Mouse (Mus musculus): ENCODE data around the gene Tctex1d4. TPM values are rescaled to one million over a fixed set of nuclear protein-coding genes. Genes with fewer than 3 reads are reported as not detected.
A peak's percentile ranks its signal among the peaks of the same experiment; 100 is the strongest.

The Tctex1d4 gene
- total and polyA plus RNA-seq, 2 experiments from 2014 or later = not detected

DNA sequence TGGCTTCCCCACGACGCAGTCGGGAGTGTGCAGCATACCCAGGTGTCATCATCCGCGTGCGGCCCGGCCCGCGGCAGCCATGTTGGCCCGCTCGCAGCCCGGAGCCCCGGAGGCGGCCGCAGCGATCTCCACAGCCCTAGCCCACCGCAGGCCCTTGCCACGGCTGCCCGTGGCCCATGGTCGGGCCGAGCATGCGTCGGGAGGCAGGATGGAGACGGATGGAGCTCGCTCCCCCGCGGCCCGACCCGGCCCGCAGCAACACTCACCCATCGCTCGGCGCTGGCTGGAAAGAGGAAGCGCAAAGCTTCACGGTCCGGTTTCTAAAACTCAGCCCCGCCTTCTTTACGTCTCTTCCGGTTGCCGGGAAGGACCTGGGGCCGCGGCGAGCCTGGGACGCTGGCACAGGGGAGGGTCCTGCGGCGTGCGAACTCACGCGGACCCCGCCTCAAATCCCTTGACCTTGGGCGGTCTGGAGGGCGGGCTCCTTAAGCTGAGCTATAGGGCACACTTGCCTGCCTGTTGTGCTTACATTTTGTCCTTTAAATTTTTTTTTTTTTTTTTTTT lies 29.3 kb downstream of the Tctex1d4 start, which contains the start of gene Rps8:
TSS of gene Rps8 (minus strand) at position 452 of the 564 bp plus-strand sequence.
- Histone ChIP-seq H3K27me3 (ENCODE audit: control insufficient read depth, insufficient read depth, low read length) (no peaks in the 10 kb centered on the region), H3K4me2 (ENCODE audit: low read depth, low read length) (peak within 1 kb of the TSS; percentile 85), H3K9ac (replicated peaks; ENCODE audit: low read depth, low read length) (peak within 1 kb of the TSS; percentile 90), H3K9me3 (replicated peaks; ENCODE audit: control insufficient read depth, low read length) (no peaks in the 10 kb centered on the region), H3K27ac (ENCODE audit: low read depth) (peak within 1 kb of the TSS; percentile 82), H3K4me3 (ENCODE audit: low read depth, low read length) (peak within 1 kb of the TSS; percentile 63), H3K36me3 (replicated peaks; ENCODE audit: control insufficient read depth, insufficient read depth, low read length) (peaks cover 50% of the 10 kb centered on the region), H3K4me1 (ENCODE audit: control insufficient read depth, insufficient read depth) (peaks cover 7% of the 10 kb centered on the region; the same call in 1 of the 2 replicates)
- peak; percentile 93 for ATAC-seq (ENCODE audit: insufficient read depth, low read depth)
- peak; percentile 93 for DNase-seq (ENCODE audit: low spot score)
- WGBS = under 1% methylated on average over 51 of the region's 52 CpGs
- TF ChIP-seq CTCF (IDR thresholded peaks at IDR 0.05; ENCODE audit: low read depth) (no peak), EP300 (IDR thresholded peaks at IDR 0.05; ENCODE audit: low read depth) (peak; percentile 57; the same call in 1 of the 2 replicates)

DNA sequence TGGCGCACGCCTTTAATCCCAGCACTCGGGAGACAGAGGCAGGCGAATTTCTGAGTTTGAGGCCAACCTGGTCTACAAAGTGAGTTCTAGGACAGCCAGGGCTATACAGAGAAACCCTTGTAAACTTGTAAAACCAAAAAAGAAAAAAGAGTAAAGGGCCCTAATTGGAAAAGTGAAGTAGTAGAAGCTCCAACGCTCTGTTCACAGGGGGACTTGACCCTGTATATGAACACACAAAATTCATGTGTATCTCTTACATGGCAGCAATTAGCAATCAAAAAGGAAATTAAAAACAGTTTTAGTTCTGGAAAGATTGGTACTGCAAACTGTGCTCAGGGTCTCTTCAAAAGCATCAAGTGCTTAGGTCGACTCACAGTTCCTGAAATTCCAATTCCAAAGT lies 29.8 kb downstream of the Tctex1d4 start:
- Histone ChIP-seq H3K4me3 (ENCODE audit: low read depth, low read length) (peak overlapping the region; percentile 63), H3K36me3 (replicated peaks; ENCODE audit: control insufficient read depth, insufficient read depth, low read length) (peaks cover 50% of the 10 kb centered on the region), H3K4me1 (ENCODE audit: control insufficient read depth, insufficient read depth) (peaks cover 7% of the 10 kb centered on the region; the same call in 1 of the 2 replicates), H3K9ac (replicated peaks; ENCODE audit: low read depth, low read length) (0 out of 2 replicates have a peak overlapping the region, but pooled peaks have one; percentile 90), H3K4me2 (ENCODE audit: low read depth, low read length) (peak overlapping the region; percentile 85), H3K27ac (ENCODE audit: low read depth) (peak overlapping the region; percentile 82; the same call in 1 of the 2 replicates), H3K9me3 (replicated peaks; ENCODE audit: control insufficient read depth, low read length) (no peaks in the 10 kb centered on the region), H3K27me3 (ENCODE audit: control insufficient read depth, insufficient read depth, low read length) (no peaks in the 10 kb centered on the region)
- WGBS = 31% methylated on average over 6 of the region's 6 CpGs
- ATAC-seq (ENCODE audit: insufficient read depth, low read depth) (no peak), DNase-seq (ENCODE audit: low spot score) (no peak)
- TF ChIP-seq CTCF (IDR thresholded peaks at IDR 0.05; ENCODE audit: low read depth) (no peak), EP300 (IDR thresholded peaks at IDR 0.05; ENCODE audit: low read depth) (no peak)

DNA sequence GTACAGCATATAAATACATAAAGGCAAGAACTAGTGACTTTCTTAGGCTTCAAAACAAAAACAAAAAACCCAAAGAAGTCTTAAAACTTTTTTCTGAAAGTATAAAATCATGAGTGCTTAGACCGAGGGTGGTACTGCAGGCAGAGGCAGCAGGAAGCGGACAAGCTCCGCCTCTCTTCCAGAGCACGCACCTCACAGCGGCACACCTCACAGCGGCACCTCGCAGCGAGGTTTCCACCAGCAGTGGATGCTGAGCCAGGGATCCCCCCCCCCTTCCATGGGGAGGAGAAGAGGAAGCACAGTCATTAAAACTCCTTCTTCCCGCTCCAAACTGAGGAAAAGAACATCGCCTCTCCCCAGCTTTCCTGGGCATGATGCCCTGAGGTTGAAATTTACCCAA lies 33.1 kb downstream of the Tctex1d4 start:
- Histone ChIP-seq H3K36me3 (replicated peaks; ENCODE audit: control insufficient read depth, insufficient read depth, low read length) (peaks cover 44% of the 10 kb centered on the region), H3K9me3 (replicated peaks; ENCODE audit: control insufficient read depth, low read length) (no peaks in the 10 kb centered on the region), H3K27me3 (ENCODE audit: control insufficient read depth, insufficient read depth, low read length) (no peaks in the 10 kb centered on the region), H3K27ac (ENCODE audit: low read depth) (no peak overlapping the region), H3K9ac (replicated peaks; ENCODE audit: low read depth, low read length) (no peak overlapping the region), H3K4me3 (ENCODE audit: low read depth, low read length) (no peak overlapping the region), H3K4me2 (ENCODE audit: low read depth, low read length) (no peak overlapping the region), H3K4me1 (ENCODE audit: control insufficient read depth, insufficient read depth) (no peaks in the 10 kb centered on the region)
- DNase-seq (ENCODE audit: low spot score) = no peak
- TF ChIP-seq EP300 (IDR thresholded peaks at IDR 0.05; ENCODE audit: low read depth) = no peak
- TF ChIP-seq CTCF (IDR thresholded peaks at IDR 0.05; ENCODE audit: low read depth) = no peak
- no peak for ATAC-seq (ENCODE audit: insufficient read depth, low read depth)
- WGBS = 83% methylated on average over 10 of the region's 10 CpGs

DNA sequence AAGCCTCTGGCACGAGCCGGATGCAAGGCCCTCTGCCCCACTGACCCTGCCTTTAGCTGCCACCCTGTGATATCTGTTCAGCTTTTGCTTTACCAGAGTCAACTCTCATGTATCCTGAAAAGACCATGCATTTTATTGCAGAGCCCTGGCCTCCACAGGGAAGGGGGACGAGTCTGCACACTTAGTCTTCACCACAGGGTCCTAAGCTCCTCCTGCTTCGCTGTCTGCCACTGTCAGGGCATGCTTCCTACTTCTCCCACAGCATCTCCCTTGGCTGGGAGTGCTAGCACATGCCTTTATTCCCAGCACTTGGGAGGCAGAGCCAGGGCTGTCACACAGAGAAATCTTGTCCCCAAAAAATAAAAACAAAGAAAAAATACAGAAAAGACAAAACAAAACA lies 34.6 kb downstream of the Tctex1d4 start:
- TF ChIP-seq EP300 (IDR thresholded peaks at IDR 0.05; ENCODE audit: low read depth) (no peak), CTCF (IDR thresholded peaks at IDR 0.05; ENCODE audit: low read depth) (no peak)
- WGBS = 83% methylated on average over 4 of the region's 4 CpGs
- peaks cover 59% of the 10 kb centered on the region for H3K36me3 ChIP-seq (replicated peaks; ENCODE audit: control insufficient read depth, insufficient read depth, low read length)

DNA sequence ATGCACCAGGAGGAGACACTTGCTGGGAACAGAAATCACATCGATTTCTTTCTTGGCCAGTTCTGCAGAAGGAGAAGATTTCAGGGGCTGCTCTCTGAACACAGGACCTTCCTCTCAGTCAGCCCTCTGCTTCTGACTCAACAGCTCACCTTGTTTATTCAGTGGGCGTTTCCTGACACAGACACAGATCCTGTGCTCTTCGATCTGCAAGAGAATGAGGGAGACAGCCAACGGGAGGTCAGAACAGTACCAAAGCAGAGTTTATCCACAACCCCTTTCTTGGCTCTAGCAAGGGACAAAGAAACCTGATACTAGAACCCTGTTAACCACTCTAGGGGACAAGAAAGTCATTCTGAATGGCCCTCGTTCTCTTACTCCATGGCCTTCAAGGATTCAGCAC lies 43.3 kb downstream of the Tctex1d4 start:
- Histone ChIP-seq H3K27ac (ENCODE audit: low read depth) (no peak overlapping the region), H3K4me2 (ENCODE audit: low read depth, low read length) (no peak overlapping the region), H3K36me3 (replicated peaks; ENCODE audit: control insufficient read depth, insufficient read depth, low read length) (peaks cover 85% of the 10 kb centered on the region), H3K4me1 (ENCODE audit: control insufficient read depth, insufficient read depth) (no peaks in the 10 kb centered on the region), H3K9ac (replicated peaks; ENCODE audit: low read depth, low read length) (no peak overlapping the region), H3K27me3 (ENCODE audit: control insufficient read depth, insufficient read depth, low read length) (no peaks in the 10 kb centered on the region), H3K4me3 (ENCODE audit: low read depth, low read length) (no peak overlapping the region), H3K9me3 (replicated peaks; ENCODE audit: control insufficient read depth, low read length) (no peaks in the 10 kb centered on the region)
- TF ChIP-seq EP300 (IDR thresholded peaks at IDR 0.05; ENCODE audit: low read depth) = no peak
- TF ChIP-seq CTCF (IDR thresholded peaks at IDR 0.05; ENCODE audit: low read depth) = no peak
- DNase-seq (ENCODE audit: low spot score) (no peak), ATAC-seq (ENCODE audit: insufficient read depth, low read depth) (no peak)
- whole genome bisulfite sequencing = 90% methylated on average over 5 of the region's 5 CpGs

More for the DNA sequence above, 34.6 kb downstream of the Tctex1d4 start:
- ATAC-seq (ENCODE audit: insufficient read depth, low read depth) = no peak
- H3K4me3 ChIP-seq (ENCODE audit: low read depth, low read length) = no peak overlapping the region
- no peak overlapping the region for H3K4me2 ChIP-seq (ENCODE audit: low read depth, low read length)
- H3K9ac ChIP-seq (replicated peaks; ENCODE audit: low read depth, low read length) = no peak overlapping the region
- no peak overlapping the region for H3K27ac ChIP-seq (ENCODE audit: low read depth)
- no peaks in the 10 kb centered on the region for H3K27me3 ChIP-seq (ENCODE audit: control insufficient read depth, insufficient read depth, low read length)
- H3K9me3 ChIP-seq (replicated peaks; ENCODE audit: control insufficient read depth, low read length) = no peaks in the 10 kb centered on the region
- DNase-seq (ENCODE audit: low spot score) = no peak
- no peaks in the 10 kb centered on the region for H3K4me1 ChIP-seq (ENCODE audit: control insufficient read depth, insufficient read depth)

Small RNAs within 50 kb of the gene (microRNA-seq; reads per million reads assigned to microRNA genes)
- not detected for gene Gm22398

Other genes with a start within 250 kb of the Tctex1d4 start
- 1.4 and 1.5 TPM in 2 replicates for gene Zswim5, start 249.4 kb upstream of the Tctex1d4 start, total RNA-seq (2014; rRNA removed; ENCODE audit: low replicate concordance)
- 0.34 TPM in 2 replicates for gene Zswim5, start 249.4 kb upstream of the Tctex1d4 start, polyA plus RNA-seq (2015; fragmentation: Nextera tagmentation; extraction: Ambion mirVana)
- 103 and 124 TPM in 2 replicates for gene Urod, start 132.4 kb upstream of the Tctex1d4 start, total RNA-seq (2014; rRNA removed; ENCODE audit: low replicate concordance)
- 107 and 110 TPM in 2 replicates for gene Urod, start 132.4 kb upstream of the Tctex1d4 start, polyA plus RNA-seq (2015; fragmentation: Nextera tagmentation; extraction: Ambion mirVana)
- 14.4 and 19.2 TPM in 2 replicates for gene Hectd3, start 131.5 kb upstream of the Tctex1d4 start, total RNA-seq (2014; rRNA removed; ENCODE audit: low replicate concordance)
- gene Hectd3, start 131.5 kb upstream of the Tctex1d4 start, polyA plus RNA-seq (2015; fragmentation: Nextera tagmentation; extraction: Ambion mirVana) = 5.3 and 5.6 TPM in 2 replicates
- gene Eif2b3, start 107.4 kb upstream of the Tctex1d4 start, total RNA-seq (2014; rRNA removed; ENCODE audit: low replicate concordance) = 10.7 and 14.0 TPM in 2 replicates
- gene Eif2b3, start 107.4 kb upstream of the Tctex1d4 start, polyA plus RNA-seq (2015; fragmentation: Nextera tagmentation; extraction: Ambion mirVana) = 25.7 and 27.5 TPM in 2 replicates
- 3.2 and 3.6 TPM in 2 replicates for gene Ptch2, start 30.7 kb upstream of the Tctex1d4 start, total RNA-seq (2014; rRNA removed; ENCODE audit: low replicate concordance)
- 1.2 and 1.4 TPM in 2 replicates for gene Ptch2, start 30.7 kb upstream of the Tctex1d4 start, polyA plus RNA-seq (2015; fragmentation: Nextera tagmentation; extraction: Ambion mirVana)
- gene Btbd19, start 1.1 kb upstream of the Tctex1d4 start, total RNA-seq (2014; rRNA removed; ENCODE audit: low replicate concordance) = 7.4 and 8.6 TPM in 2 replicates
- 2.7 and 2.8 TPM in 2 replicates for gene Btbd19, start 1.1 kb upstream of the Tctex1d4 start, polyA plus RNA-seq (2015; fragmentation: Nextera tagmentation; extraction: Ambion mirVana)
- 1.6 and 4.0 TPM in 2 replicates for gene Plk3, start 7.2 kb downstream of the Tctex1d4 start, total RNA-seq (2014; rRNA removed; ENCODE audit: low replicate concordance)
- 1.6 and 1.9 TPM in 2 replicates for gene Plk3, start 7.2 kb downstream of the Tctex1d4 start, polyA plus RNA-seq (2015; fragmentation: Nextera tagmentation; extraction: Ambion mirVana)
- 638 and 752 TPM in 2 replicates for gene Rps8, start 29.4 kb downstream of the Tctex1d4 start, total RNA-seq (2014; rRNA removed; ENCODE audit: low replicate concordance)
- gene Rps8, start 29.4 kb downstream of the Tctex1d4 start, polyA plus RNA-seq (2015; fragmentation: Nextera tagmentation; extraction: Ambion mirVana) = 456 and 475 TPM in 2 replicates
- 8.2 and 23.3 TPM in 2 replicates for gene Kif2c, start 55.8 kb downstream of the Tctex1d4 start, total RNA-seq (2014; rRNA removed; ENCODE audit: low replicate concordance)
- 8.9 and 10.3 TPM in 2 replicates for gene Kif2c, start 55.8 kb downstream of the Tctex1d4 start, polyA plus RNA-seq (2015; fragmentation: Nextera tagmentation; extraction: Ambion mirVana)
- 43.2 and 65.9 TPM in 2 replicates for gene Tmem53, start 125.2 kb downstream of the Tctex1d4 start, total RNA-seq (2014; rRNA removed; ENCODE audit: low replicate concordance)
- gene Tmem53, start 125.2 kb downstream of the Tctex1d4 start, polyA plus RNA-seq (2015; fragmentation: Nextera tagmentation; extraction: Ambion mirVana) = 59.2 and 63.5 TPM in 2 replicates
- gene Armh1, start 125.3 kb downstream of the Tctex1d4 start, total RNA-seq (2014; rRNA removed; ENCODE audit: low replicate concordance) = 0.27 and 1.4 TPM in 2 replicates
- 0.18 and 0.25 TPM in 2 replicates for gene Armh1, start 125.3 kb downstream of the Tctex1d4 start, polyA plus RNA-seq (2015; fragmentation: Nextera tagmentation; extraction: Ambion mirVana)

Data from heart, postnatal 0 days (tissue).